Comparison of ENCODE assay signal across 1 mouse cellular context in genomic region chr1:170865406-170865805, GRCm38 (mm10).
TF ChIP-seq lines count a peak whose summit lies in the region.

No protein-coding gene starts in this region.

TF ChIP-seq in CH12.LX, 34 proteins besides CTCF, POLR2A, EP300 and RAD21 (continued from another document):
- TF ChIP-seq ELF1 (IDR thresholded peaks at IDR 0.05; ENCODE audit: low read depth, low read length): no peak
- TF ChIP-seq ETS1 (conservative IDR thresholded peaks at IDR 0.05; ENCODE audit: low read depth, low read length): peak; percentile 42
- TF ChIP-seq NELFE (IDR thresholded peaks at IDR 0.05; ENCODE audit: low read depth, low read length): no peak
- no peak for TF ChIP-seq JUND (conservative IDR thresholded peaks at IDR 0.05; ENCODE audit: low read depth, low read length)
- TF ChIP-seq HCFC1 (IDR thresholded peaks at IDR 0.05; ENCODE audit: low read depth, low read length): no peak
- TF ChIP-seq CHD2 (IDR thresholded peaks at IDR 0.05; ENCODE audit: low read length): no peak
- TF ChIP-seq ZKSCAN1 (IDR thresholded peaks at IDR 0.05; ENCODE audit: borderline replicate concordance, low read depth, low read length): no peak
- peak; percentile 60; the same call in 1 of the 2 replicates for TF ChIP-seq IRF4 (IDR thresholded peaks at IDR 0.05; ENCODE audit: low read depth, low read length)
- TF ChIP-seq UBTF (IDR thresholded peaks at IDR 0.05; ENCODE audit: low read depth, low read length): no peak
- no peak for TF ChIP-seq MYC (IDR thresholded peaks at IDR 0.05; ENCODE audit: low read depth, low read length)
- no peak for TF ChIP-seq RCOR1 (conservative IDR thresholded peaks at IDR 0.05; ENCODE audit: low read depth, low read length)
- TF ChIP-seq USF1 (IDR thresholded peaks at IDR 0.05; ENCODE audit: low read depth, low read length): no peak
